8 mouse cellular contexts compared by ENCODE assay signal in genomic region chr10:56377097-56377965, GRCm38 (mm10). TPM values are rescaled to one million over a fixed set of nuclear protein-coding genes. Genes with fewer than 3 reads are reported as not detected.
DNase-seq lines count a peak whose midpoint lies in the region; ATAC-seq lines count a peak whose summit lies in the region.

Gja1 (plus strand) TSS chr10:56377330.

- intact Hi-C loops in left cerebral cortex, postnatal 36 days (cut with DNase I) = loop anchor here (5.0 kb wide), 2 partner anchors 460 to 940 kb away; no protein-coding TSS in a partner anchor

- peak; percentile 85 for ATAC-seq in common myeloid progenitor, adult 5-6 weeks (replicated peaks; ENCODE audit: low read depth, poor library complexity, severe bottlenecking)
- peak; percentile 92 for ATAC-seq in megakaryocyte-erythroid progenitor cell, adult 5-6 weeks (replicated peaks; ENCODE audit: low FRiP score, low TSS enrichment, poor library complexity, severe bottlenecking)

- DNase-seq in cerebellum, postnatal 25 days = peak; percentile 5 to 8
- no peak for DNase-seq in cerebellum, adult 18-20 months
- peak; percentile 66 for DNase-seq in gastrocnemius, postnatal 25 days
- peak; percentile 4 for DNase-seq in induced T-regulatory cell, adult 2 months (ENCODE audit: low read depth)
- DNase-seq in left cerebral cortex, postnatal 36 days (ENCODE audit: low spot score in 2 of 2) = no peak
- peak; percentile 62 for DNase-seq in testis, postnatal 10 days (ENCODE audit: low spot score)

RNA-seq across cellular contexts. Expression of gene Gja1, which starts in this region (rescaled TPM):
- total RNA-seq in common myeloid progenitor, adult 5-6 weeks (2017) = 14.8 and 16.1 TPM in 2 replicates
- 10 to 100 TPM in 1 of 2 experiments, 1 to 10 TPM in 1; 9.7 to 13.6 TPM for total RNA-seq in gastrocnemius, postnatal 25 days (2021)
- total RNA-seq in left cerebral cortex, postnatal 36 days (2021) = 100 to 1,000 TPM; 196 to 209 TPM
- total RNA-seq in megakaryocyte-erythroid progenitor cell, adult 5-6 weeks (2014; fragmentation: Nextera tagmentation) = 18.5 and 19.3 TPM in 2 replicates
- total RNA-seq in megakaryocyte-erythroid progenitor cell, adult 5-6 weeks (2017) = 35.0 and 35.8 TPM in 2 replicates

Comparison
In these comparisons a context has a peak if more than half of its experiments do, and no peak if none do; other contexts are left out.
1. RNA of gene Gja1 (total RNA-seq): 196 to 209 TPM in left cerebral cortex, postnatal 36 days; 18.5 to 35.8 TPM in megakaryocyte-erythroid progenitor cell, adult 5-6 weeks, 14.8 to 16.1 TPM in common myeloid progenitor, adult 5-6 weeks and 9.7 to 13.6 TPM in gastrocnemius, postnatal 25 days; every median in the first group is over 4 times any median in the second.
2. DNase-seq: peak in cerebellum, postnatal 25 days (2 of 2), gastrocnemius, postnatal 25 days (single experiment), induced T-regulatory cell, adult 2 months (single experiment) and testis, postnatal 10 days (single experiment); none in cerebellum, adult 18-20 months (0 of 2) and left cerebral cortex, postnatal 36 days (0 of 2).